Mouse (Mus musculus): ENCODE data around the gene Morn3. TPM values are rescaled to one million over a fixed set of nuclear protein-coding genes. Genes with fewer than 3 reads are reported as not detected.

Gene Morn3
- polyA plus RNA-seq (2012; rRNA removed), result 0.23 and 0.73 TPM in 2 replicates

DNA sequence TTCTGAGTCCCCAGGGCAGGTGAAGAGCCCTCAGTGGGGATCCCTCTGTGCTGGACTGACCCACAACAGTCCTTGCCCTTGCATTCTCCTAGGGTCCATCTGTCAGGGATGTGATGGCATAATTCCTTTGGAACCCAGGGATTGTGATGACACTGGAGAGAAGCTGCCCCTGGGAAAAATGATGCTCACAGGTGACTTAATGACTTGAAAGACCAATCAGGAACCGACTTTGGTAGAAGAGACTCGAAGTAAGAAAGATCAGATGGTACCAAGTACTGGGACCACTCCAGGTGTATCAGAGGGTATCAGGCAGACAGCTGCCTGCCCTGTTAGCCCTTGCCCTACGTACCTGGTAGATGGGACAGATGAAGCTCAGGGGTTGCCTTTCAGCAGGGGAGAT lies at the start of gene Morn3:
Gene Morn3 (minus strand): TSS at position 101 of the 400 bp plus-strand sequence.
- H3K4me3 ChIP-seq (replicated peaks; ENCODE audit: insufficient read depth, low read depth, low read length), result no peak within 1 kb of the TSS
- DNase-seq, result no peak
- 86% methylated on average over 3 of the region's 3 CpGs for WGBS
- peaks cover 3% of the 10 kb centered on the region for H3K4me1 ChIP-seq (ENCODE audit: control insufficient read depth, insufficient read depth, low read length)
- H3K27ac ChIP-seq (ENCODE audit: insufficient read depth, low read length), result no peak within 1 kb of the TSS
- no peak for TF ChIP-seq POLR2A (IDR thresholded peaks at IDR 0.05; ENCODE audit: borderline replicate concordance, insufficient read depth, low read length)
- TF ChIP-seq CTCF (IDR thresholded peaks at IDR 0.05; ENCODE audit: borderline replicate concordance, insufficient read depth, low read depth, low read length), result no peak
- H3K27me3 ChIP-seq (ENCODE audit: control insufficient read depth, insufficient read depth, low read length), result no peaks in the 10 kb centered on the region

DNA sequence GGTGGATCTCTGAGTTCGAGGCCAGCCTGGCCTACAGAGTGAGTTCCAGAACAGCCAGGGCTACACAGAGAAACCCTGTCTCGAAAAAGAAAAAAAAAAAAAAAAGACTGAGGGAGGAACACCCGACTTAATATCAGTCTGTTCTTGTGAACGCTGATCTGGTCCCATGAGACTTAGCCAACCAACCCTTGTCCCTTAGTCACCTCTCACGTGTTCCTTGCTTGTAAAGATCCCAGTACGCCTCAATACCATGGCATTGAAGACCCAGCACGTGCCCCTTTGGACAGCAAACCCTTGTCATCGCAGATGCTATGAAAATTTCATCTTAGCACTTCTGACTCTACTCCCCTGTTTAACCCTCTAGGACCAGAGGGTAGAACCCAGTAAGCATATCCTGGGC lies 49.5 kb upstream of the Morn3 start:
- H3K27me3 ChIP-seq (ENCODE audit: control insufficient read depth, insufficient read depth, low read length), result no peaks in the 10 kb centered on the region
- no peak overlapping the region for H3K27ac ChIP-seq (ENCODE audit: insufficient read depth, low read length)
- no peak for TF ChIP-seq POLR2A (IDR thresholded peaks at IDR 0.05; ENCODE audit: borderline replicate concordance, insufficient read depth, low read length)
- no peak for TF ChIP-seq CTCF (IDR thresholded peaks at IDR 0.05; ENCODE audit: borderline replicate concordance, insufficient read depth, low read depth, low read length)
- no peak for DNase-seq
- WGBS, result 87% methylated on average over 8 of the region's 8 CpGs
- H3K4me1 ChIP-seq (ENCODE audit: control insufficient read depth, insufficient read depth, low read length), result peaks cover 5% of the 10 kb centered on the region; the same call in 1 of the 2 replicates
- no peak overlapping the region for H3K4me3 ChIP-seq (replicated peaks; ENCODE audit: insufficient read depth, low read depth, low read length)

DNA sequence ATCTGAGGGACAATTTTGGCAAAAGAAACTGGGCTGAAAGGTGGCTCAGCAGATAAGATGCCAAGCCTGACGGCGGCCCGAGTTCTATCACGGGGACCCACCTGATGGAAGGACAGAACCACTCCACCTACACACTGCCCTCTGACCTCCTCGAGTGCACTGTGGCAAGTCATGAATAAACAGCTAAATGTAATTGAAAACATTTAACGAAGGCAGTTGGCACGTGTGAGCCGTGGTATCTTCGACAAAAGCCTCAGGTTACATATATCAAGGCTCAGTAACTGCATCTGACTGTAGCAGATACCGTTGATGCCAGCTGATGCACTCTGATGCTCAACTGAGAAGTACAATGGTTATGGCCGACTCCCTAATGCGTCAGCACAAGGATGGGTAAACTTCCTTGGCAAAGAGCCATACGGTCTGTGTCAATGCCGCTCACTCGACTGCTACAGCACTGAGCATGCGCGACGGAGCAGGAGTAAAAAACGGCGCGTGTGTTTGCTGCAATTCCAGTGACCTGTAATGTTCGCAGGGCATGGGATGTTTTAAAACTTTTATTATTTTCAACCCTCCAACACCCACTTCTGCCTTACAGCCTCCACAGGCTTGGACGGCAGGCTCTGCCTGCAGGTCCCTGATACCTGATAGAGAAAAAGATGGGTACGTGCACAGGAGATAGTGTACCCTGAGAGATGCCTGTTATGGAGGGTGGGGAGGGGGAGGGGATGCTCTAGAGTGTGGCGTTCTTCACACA lies 47.6 kb upstream of the Morn3 start:
- no peak for TF ChIP-seq CTCF (IDR thresholded peaks at IDR 0.05; ENCODE audit: borderline replicate concordance, insufficient read depth, low read depth, low read length)
- no peak for TF ChIP-seq POLR2A (IDR thresholded peaks at IDR 0.05; ENCODE audit: borderline replicate concordance, insufficient read depth, low read length)
- no peak overlapping the region for H3K27ac ChIP-seq (ENCODE audit: insufficient read depth, low read length)
- peaks cover 7% of the 10 kb centered on the region; the same call in 1 of the 2 replicates for H3K4me1 ChIP-seq (ENCODE audit: control insufficient read depth, insufficient read depth, low read length)
- peak in 1 of 2 experiments; percentile 50 for DNase-seq
- no peak overlapping the region for H3K4me3 ChIP-seq (replicated peaks; ENCODE audit: insufficient read depth, low read depth, low read length)
- WGBS, result 43% methylated on average over 25 of the region's 25 CpGs
- H3K27me3 ChIP-seq (ENCODE audit: control insufficient read depth, insufficient read depth, low read length), result no peaks in the 10 kb centered on the region

DNA sequence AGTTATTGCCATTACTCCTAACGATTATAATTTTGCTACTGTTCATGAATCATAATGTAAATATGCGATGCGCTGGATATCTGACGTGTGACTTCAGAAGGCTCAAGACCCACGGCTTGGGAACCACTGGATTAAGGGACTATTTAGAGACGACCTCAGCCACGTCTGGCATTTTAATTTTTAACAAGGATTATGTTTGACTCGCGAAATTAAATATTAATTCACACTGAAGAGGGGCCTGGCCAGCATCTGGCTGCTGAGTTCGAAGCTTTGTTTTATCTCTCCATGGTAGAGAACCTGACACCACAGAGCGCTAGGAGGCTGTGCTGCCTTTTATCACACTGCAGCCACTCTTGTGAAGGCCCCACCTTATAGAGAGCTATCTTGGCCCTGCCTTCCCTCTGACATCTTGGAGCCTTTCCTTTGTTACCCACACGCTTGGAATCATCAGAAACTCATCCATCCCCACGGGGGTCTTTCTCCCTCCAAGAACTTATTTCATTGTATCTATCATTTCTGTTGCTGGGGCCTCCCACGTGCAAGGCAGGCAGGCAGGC lies 46.3 kb upstream of the Morn3 start:
- no peak for TF ChIP-seq CTCF (IDR thresholded peaks at IDR 0.05; ENCODE audit: borderline replicate concordance, insufficient read depth, low read depth, low read length)
- no peak for TF ChIP-seq POLR2A (IDR thresholded peaks at IDR 0.05; ENCODE audit: borderline replicate concordance, insufficient read depth, low read length)
- H3K27ac ChIP-seq (ENCODE audit: insufficient read depth, low read length), result no peak overlapping the region
- 85% methylated on average over 14 of the region's 14 CpGs for WGBS
- no peak overlapping the region for H3K4me3 ChIP-seq (replicated peaks; ENCODE audit: insufficient read depth, low read depth, low read length)
- no peak for DNase-seq
- peaks cover 19% of the 10 kb centered on the region for H3K4me1 ChIP-seq (ENCODE audit: control insufficient read depth, insufficient read depth, low read length)
- no peaks in the 10 kb centered on the region for H3K27me3 ChIP-seq (ENCODE audit: control insufficient read depth, insufficient read depth, low read length)

DNA sequence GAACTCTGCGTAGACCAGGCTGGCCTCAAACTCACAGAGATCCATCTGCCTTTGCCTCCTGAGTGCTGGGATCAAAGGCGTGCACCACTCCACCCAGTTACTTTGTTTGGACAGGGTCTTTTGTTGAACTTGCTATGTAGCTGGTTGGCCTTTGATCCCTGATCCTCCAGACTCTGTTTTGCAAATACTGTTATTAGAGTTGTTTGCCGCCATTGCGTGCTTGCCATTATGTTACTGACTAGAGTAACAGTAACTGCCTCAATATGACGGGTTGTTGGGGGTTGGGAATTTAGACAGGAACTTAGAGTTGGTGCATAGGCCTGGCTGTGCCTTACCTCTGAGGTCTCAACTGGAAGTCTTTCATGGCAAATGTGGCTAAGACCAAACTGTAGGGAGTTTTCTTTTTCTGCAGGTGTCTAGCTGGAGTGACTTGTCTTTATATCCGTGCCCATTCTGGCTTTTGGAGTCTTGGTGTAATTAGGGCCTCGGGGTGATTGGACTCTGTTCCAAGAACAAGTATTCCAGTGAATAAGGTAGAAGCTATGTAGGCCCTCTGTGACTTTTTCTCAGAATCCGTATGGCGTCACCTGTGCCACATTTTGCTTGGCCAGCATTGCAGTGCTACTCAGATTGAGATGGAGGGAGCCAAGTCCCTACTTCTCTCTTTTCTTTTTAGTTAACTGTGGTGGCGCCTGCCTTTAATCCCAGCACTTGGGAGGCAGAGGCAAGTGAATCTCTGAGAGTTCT lies 43.9 kb upstream of the Morn3 start:
- 73% methylated on average over 10 of the region's 10 CpGs for WGBS

DNA sequence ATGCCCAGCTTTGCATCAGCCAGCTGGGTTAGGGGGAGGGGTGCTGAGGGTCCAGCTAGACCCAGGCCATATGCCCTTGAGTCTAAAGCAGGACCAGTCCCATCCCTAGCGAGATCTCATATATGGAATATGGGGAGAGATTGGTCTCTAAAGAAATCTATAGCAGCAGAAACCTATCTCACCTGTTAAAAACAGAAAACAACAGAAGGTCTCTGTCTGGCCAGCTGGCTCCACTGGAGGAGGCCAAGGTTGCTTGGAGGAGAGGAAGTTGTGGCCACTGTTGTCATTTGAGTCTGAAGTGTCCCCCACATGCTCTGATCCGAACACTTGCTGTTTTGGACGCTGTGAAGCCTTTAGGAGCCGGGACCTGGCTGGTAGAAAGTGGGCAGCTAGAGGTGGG lies 42.0 kb upstream of the Morn3 start:
- Histone ChIP-seq H3K27me3 (ENCODE audit: control insufficient read depth, insufficient read depth, low read length) (no peaks in the 10 kb centered on the region), H3K4me3 (replicated peaks; ENCODE audit: insufficient read depth, low read depth, low read length) (no peak overlapping the region), H3K27ac (ENCODE audit: insufficient read depth, low read length) (peak overlapping the region; percentile 68; the same call in 1 of the 2 replicates), H3K4me1 (ENCODE audit: control insufficient read depth, insufficient read depth, low read length) (peaks cover 24% of the 10 kb centered on the region)
- WGBS, result 15% methylated on average over 4 of the region's 4 CpGs
- TF ChIP-seq CTCF (IDR thresholded peaks at IDR 0.05; ENCODE audit: borderline replicate concordance, insufficient read depth, low read depth, low read length) (no peak), POLR2A (IDR thresholded peaks at IDR 0.05; ENCODE audit: borderline replicate concordance, insufficient read depth, low read length) (no peak)
- DNase-seq, result peak; percentile 54 to 56

More for the DNA sequence above, 43.9 kb upstream of the Morn3 start:
- H3K4me1 ChIP-seq (ENCODE audit: control insufficient read depth, insufficient read depth, low read length), result peaks cover 19% of the 10 kb centered on the region
- DNase-seq, result no peak
- H3K27me3 ChIP-seq (ENCODE audit: control insufficient read depth, insufficient read depth, low read length), result no peaks in the 10 kb centered on the region
- no peak for TF ChIP-seq CTCF (IDR thresholded peaks at IDR 0.05; ENCODE audit: borderline replicate concordance, insufficient read depth, low read depth, low read length)
- TF ChIP-seq POLR2A (IDR thresholded peaks at IDR 0.05; ENCODE audit: borderline replicate concordance, insufficient read depth, low read length), result no peak
- peak overlapping the region; percentile 19; the same call in 1 of the 2 replicates for H3K27ac ChIP-seq (ENCODE audit: insufficient read depth, low read length)
- H3K4me3 ChIP-seq (replicated peaks; ENCODE audit: insufficient read depth, low read depth, low read length), result no peak overlapping the region

DNA sequence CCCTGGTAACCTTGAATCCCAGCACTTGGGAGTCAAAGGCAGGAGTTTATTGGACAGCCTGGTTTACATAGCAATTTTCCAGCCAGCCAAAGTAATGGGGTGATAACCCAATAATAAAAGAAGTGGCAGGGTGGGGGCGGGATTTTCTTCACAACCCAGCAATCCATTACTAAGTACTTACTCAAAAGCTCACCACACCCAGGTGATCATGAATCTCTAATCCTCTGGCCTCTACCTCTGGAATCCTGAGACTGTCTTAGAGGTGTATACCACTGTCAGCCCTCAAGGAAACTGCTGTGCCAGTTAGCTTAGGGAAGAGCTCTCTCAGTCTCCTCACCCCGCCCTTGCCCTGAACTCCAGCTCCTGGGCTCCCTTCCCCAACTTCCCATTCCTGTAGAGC lies 39.7 kb upstream of the Morn3 start:
- no peak overlapping the region for H3K27ac ChIP-seq (ENCODE audit: insufficient read depth, low read length)
- DNase-seq, result no peak
- no peaks in the 10 kb centered on the region for H3K27me3 ChIP-seq (ENCODE audit: control insufficient read depth, insufficient read depth, low read length)
- 86% methylated on average over 2 of the region's 2 CpGs for WGBS
- no peak for TF ChIP-seq POLR2A (IDR thresholded peaks at IDR 0.05; ENCODE audit: borderline replicate concordance, insufficient read depth, low read length)
- TF ChIP-seq CTCF (IDR thresholded peaks at IDR 0.05; ENCODE audit: borderline replicate concordance, insufficient read depth, low read depth, low read length), result no peak
- no peak overlapping the region for H3K4me3 ChIP-seq (replicated peaks; ENCODE audit: insufficient read depth, low read depth, low read length)
- H3K4me1 ChIP-seq (ENCODE audit: control insufficient read depth, insufficient read depth, low read length), result peaks cover 33% of the 10 kb centered on the region

All from cerebellum, adult 2 months (tissue).